Mouse (Mus musculus): ENCODE results near the gene 1700006A11Rik. TPM values are rescaled to one million over a fixed set of nuclear protein-coding genes. Genes with fewer than 3 reads are reported as not detected.

The 1700006A11Rik gene
- not detected for polyA plus RNA-seq (2014; fragmentation: Illumina TruSeq; extraction: RNeasy Lipid Tissue Mini Kit (QIAGEN cat#74804); ENCODE audit: low read depth, low replicate concordance)

GRCm38 (mm10) chr3:124425940-124426339, at the start of gene 1700006A11Rik:
Gene 1700006A11Rik (minus strand): TSS chr3:124426040.

Other genes with a start within 250 kb of the 1700006A11Rik start
- 3.5 TPM for gene Tram1l1, start 105.2 kb downstream of the 1700006A11Rik start, polyA plus RNA-seq (2014; fragmentation: Illumina TruSeq; extraction: RNeasy Lipid Tissue Mini Kit (QIAGEN cat#74804); ENCODE audit: low read depth, low replicate concordance)
- not detected for gene 1700003H04Rik, start 155.1 kb upstream of the 1700006A11Rik start, polyA plus RNA-seq (2014; fragmentation: Illumina TruSeq; extraction: RNeasy Lipid Tissue Mini Kit (QIAGEN cat#74804); ENCODE audit: low read depth, low replicate concordance)